Mouse (Mus musculus) megakaryocyte-erythroid progenitor cell, adult 5-6 weeks (primary cell): ENCODE results near the gene Bfsp2. TPM values are rescaled to one million over a fixed set of nuclear protein-coding genes. Genes with fewer than 3 reads are reported as not detected.

Source experiments
- ATAC-seq: replicated peaks from 2 replicates; pipeline ENCODE4 v1.8.0; 2016; ENCODE audit warnings: mild to moderate bottlenecking, inconsistent platforms; ENCODE audit not compliant: severe bottlenecking, poor library complexity, low FRiP score, low TSS enrichment
- total RNA-seq, 2 experiments: library from RNA; stranded (forward) in 1 of 2; stranded (reverse) in 1 of 2; fragments of 200-1000, 215-1000 nt in 1 of 2; fragments of >200 nt in 1 of 2; fragmentation: Nextera tagmentation in 1 of 2; gene quantifications; 2 replicates each; pipeline ENCODE4 v1.2.3; 2014 to 2017

The Bfsp2 gene
- total RNA-seq (2014; fragmentation: Nextera tagmentation), result 1.2 and 22.3 TPM in 2 replicates
- total RNA-seq (2017), result 1.2 and 3.9 TPM in 2 replicates

GRCm38 (mm10) chr9:103480044-103480576 is at the start of gene Bfsp2:
Bfsp2 (minus strand) TSS chr9:103480420.
- ATAC-seq, result no peak

GRCm38 (mm10) chr9:103525041-103525537 is 44.9 kb upstream of the Bfsp2 start:
- no peak for ATAC-seq

- ATAC-seq, result no peak
Measured at GRCm38 (mm10) chr9:103524600-103524999, 44.4 kb upstream of the Bfsp2 start.

GRCm38 (mm10) chr9:103523742-103524403 is 43.7 kb upstream of the Bfsp2 start:
- ATAC-seq, result no peak

- ATAC-seq, result no peak
Measured at GRCm38 (mm10) chr9:103523008-103523407, 42.8 kb upstream of the Bfsp2 start.

- ATAC-seq, result no peak
Measured at GRCm38 (mm10) chr9:103513884-103514283, 33.7 kb upstream of the Bfsp2 start.

GRCm38 (mm10) chr9:103512257-103512656 is 32.0 kb upstream of the Bfsp2 start:
- ATAC-seq, result no peak

- ATAC-seq, result no peak
Measured at GRCm38 (mm10) chr9:103506968-103507584, 26.9 kb upstream of the Bfsp2 start.

GRCm38 (mm10) chr9:103505067-103505466 is 24.8 kb upstream of the Bfsp2 start:
- no peak for ATAC-seq

GRCm38 (mm10) chr9:103504646-103505045 is 24.4 kb upstream of the Bfsp2 start:
- ATAC-seq, result no peak

- no peak for ATAC-seq
Measured at GRCm38 (mm10) chr9:103503586-103504298, 23.5 kb upstream of the Bfsp2 start.

- ATAC-seq, result no peak
Measured at GRCm38 (mm10) chr9:103502655-103503054, 22.4 kb upstream of the Bfsp2 start.

GRCm38 (mm10) chr9:103501861-103502364 is 21.7 kb upstream of the Bfsp2 start:
- no peak for ATAC-seq

GRCm38 (mm10) chr9:103499366-103499765 is 19.1 kb upstream of the Bfsp2 start:
- no peak for ATAC-seq

GRCm38 (mm10) chr9:103498699-103499098 is 18.5 kb upstream of the Bfsp2 start:
- no peak for ATAC-seq

GRCm38 (mm10) chr9:103495391-103495790 is 15.2 kb upstream of the Bfsp2 start:
- no peak for ATAC-seq

GRCm38 (mm10) chr9:103494346-103495020 is 14.3 kb upstream of the Bfsp2 start:
- 0 out of 2 replicates have a peak, but pooled peaks have one; percentile 55 for ATAC-seq

GRCm38 (mm10) chr9:103491985-103492384 is 11.8 kb upstream of the Bfsp2 start:
- no peak for ATAC-seq

- peak; percentile 82 for ATAC-seq
Measured at GRCm38 (mm10) chr9:103490439-103490838, 10.2 kb upstream of the Bfsp2 start.
